Mouse (Mus musculus): ENCODE measurements around the gene Mvp. TPM values are rescaled to one million over a fixed set of nuclear protein-coding genes. Genes with fewer than 3 reads are reported as not detected.

Mvp gene
- polyA plus RNA-seq, 1 experiment: 0.87 TPM

- Histone ChIP-seq H3K4me3 (replicated peaks) (no peak overlapping the region), H3K9me3 (ENCODE audit: control insufficient read depth, low read length) (no peaks in the 10 kb centered on the region), H3K4me1 (ENCODE audit: control insufficient read depth) (peaks cover 40% of the 10 kb centered on the region), H3K36me3 (ENCODE audit: control insufficient read depth) (peaks cover 40% of the 10 kb centered on the region), H3K27me3 (ENCODE audit: control insufficient read depth) (no peaks in the 10 kb centered on the region)
- no peak for TF ChIP-seq GATA1 (IDR thresholded peaks at IDR 0.05; ENCODE audit: low read length)
- TF ChIP-seq TAL1 (IDR thresholded peaks at IDR 0.05; ENCODE audit: low read length): no peak
Observed at GRCm38 (mm10) chr7:126981601-126982000, 32.8 kb downstream of the Mvp start.

DNA sequence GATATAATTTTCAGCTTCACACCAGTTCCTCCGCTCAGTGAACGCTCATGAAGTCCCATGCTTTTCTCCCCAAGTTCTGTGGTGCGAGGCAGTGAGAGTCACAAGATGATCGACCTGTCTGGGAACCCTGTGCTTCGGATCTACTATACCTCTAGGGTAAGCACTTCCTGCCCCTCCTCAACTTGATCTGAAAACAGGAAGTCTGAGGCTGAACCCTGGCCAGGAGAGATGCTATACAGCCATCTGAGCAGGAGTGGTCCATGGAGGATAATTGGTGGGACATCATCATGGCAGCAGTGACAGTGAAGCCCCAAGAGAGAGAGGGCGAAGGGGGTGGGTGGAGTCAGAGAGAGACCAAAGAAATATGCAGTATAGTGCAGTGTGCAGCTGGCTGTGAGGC is 35.6 kb downstream of the Mvp start:
- no peak for TF ChIP-seq GATA1 (IDR thresholded peaks at IDR 0.05; ENCODE audit: low read length)
- no peak for TF ChIP-seq TAL1 (IDR thresholded peaks at IDR 0.05; ENCODE audit: low read length)
- Histone ChIP-seq H3K4me1 (ENCODE audit: control insufficient read depth) (peaks cover 53% of the 10 kb centered on the region), H3K27me3 (ENCODE audit: control insufficient read depth) (0 out of 2 replicates have a peak, but pooled peaks cover 2% of the 10 kb centered on the region), H3K4me3 (replicated peaks) (peak overlapping the region; percentile 15), H3K36me3 (ENCODE audit: control insufficient read depth) (peaks cover 40% of the 10 kb centered on the region), H3K9me3 (ENCODE audit: control insufficient read depth, low read length) (no peaks in the 10 kb centered on the region)

GRCm38 (mm10) chr7:126976878-126977459 is 37.5 kb downstream of the Mvp start:
- 0 out of 2 replicates have a peak, but pooled peaks cover 4% of the 10 kb centered on the region for H3K27me3 ChIP-seq (ENCODE audit: control insufficient read depth)
- H3K4me1 ChIP-seq (ENCODE audit: control insufficient read depth): peaks cover 53% of the 10 kb centered on the region
- H3K36me3 ChIP-seq (ENCODE audit: control insufficient read depth): peaks cover 40% of the 10 kb centered on the region
- TF ChIP-seq TAL1 (IDR thresholded peaks at IDR 0.05; ENCODE audit: low read length): no peak
- TF ChIP-seq GATA1 (IDR thresholded peaks at IDR 0.05; ENCODE audit: low read length): peak; percentile 70
- peak overlapping the region; percentile 79 for H3K4me3 ChIP-seq (replicated peaks)
- H3K9me3 ChIP-seq (ENCODE audit: control insufficient read depth, low read length): no peaks in the 10 kb centered on the region

- Histone ChIP-seq H3K4me3 (replicated peaks) (peak within 1 kb of the TSS; percentile 79), H3K36me3 (ENCODE audit: control insufficient read depth) (peaks cover 35% of the 10 kb centered on the region), H3K27me3 (ENCODE audit: control insufficient read depth) (0 out of 2 replicates have a peak, but pooled peaks cover 4% of the 10 kb centered on the region), H3K4me1 (ENCODE audit: control insufficient read depth) (peaks cover 47% of the 10 kb centered on the region), H3K9me3 (ENCODE audit: control insufficient read depth, low read length) (no peaks in the 10 kb centered on the region)
- TF ChIP-seq TAL1 (IDR thresholded peaks at IDR 0.05; ENCODE audit: low read length) (no peak), GATA1 (IDR thresholded peaks at IDR 0.05; ENCODE audit: low read length) (no peak)
Observed at GRCm38 (mm10) chr7:126975950-126976866, 38.2 kb downstream of the Mvp start, which contains the start of gene Cdiptos. Cdiptos (minus strand) TSS chr7:126976098.

DNA sequence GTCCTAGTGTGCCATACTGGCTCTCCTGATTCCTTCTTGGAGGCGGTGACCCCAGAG is 38.7 kb downstream of the Mvp start, which contains the start of gene Cdipt:
Cdipt (plus strand) TSS at position 22 of the 57 bp plus-strand sequence.
- peaks cover 47% of the 10 kb centered on the region for H3K4me1 ChIP-seq (ENCODE audit: control insufficient read depth)
- no peak for TF ChIP-seq TAL1 (IDR thresholded peaks at IDR 0.05; ENCODE audit: low read length)
- no peak for TF ChIP-seq GATA1 (IDR thresholded peaks at IDR 0.05; ENCODE audit: low read length)
- peaks cover 31% of the 10 kb centered on the region for H3K36me3 ChIP-seq (ENCODE audit: control insufficient read depth)
- H3K27me3 ChIP-seq (ENCODE audit: control insufficient read depth): 0 out of 2 replicates have a peak, but pooled peaks cover 4% of the 10 kb centered on the region
- H3K9me3 ChIP-seq (ENCODE audit: control insufficient read depth, low read length): no peaks in the 10 kb centered on the region
- peak within 1 kb of the TSS; percentile 79 for H3K4me3 ChIP-seq (replicated peaks)

- Histone ChIP-seq H3K4me3 (replicated peaks) (peak overlapping the region; percentile 79), H3K36me3 (ENCODE audit: control insufficient read depth) (peaks cover 29% of the 10 kb centered on the region), H3K9me3 (ENCODE audit: control insufficient read depth, low read length) (no peaks in the 10 kb centered on the region), H3K4me1 (ENCODE audit: control insufficient read depth) (peaks cover 47% of the 10 kb centered on the region), H3K27me3 (ENCODE audit: control insufficient read depth) (0 out of 2 replicates have a peak, but pooled peaks cover 4% of the 10 kb centered on the region)
- TF ChIP-seq TAL1 (IDR thresholded peaks at IDR 0.05; ENCODE audit: low read length) (no peak), GATA1 (IDR thresholded peaks at IDR 0.05; ENCODE audit: low read length) (no peak)
Observed at GRCm38 (mm10) chr7:126975493-126975892, 38.9 kb downstream of the Mvp start.

- Histone ChIP-seq H3K36me3 (ENCODE audit: control insufficient read depth) (no peaks in the 10 kb centered on the region), H3K4me3 (replicated peaks) (no peak overlapping the region), H3K4me1 (ENCODE audit: control insufficient read depth) (no peaks in the 10 kb centered on the region), H3K27me3 (ENCODE audit: control insufficient read depth) (peaks cover 17% of the 10 kb centered on the region), H3K9me3 (ENCODE audit: control insufficient read depth, low read length) (no peaks in the 10 kb centered on the region)
- TF ChIP-seq GATA1 (IDR thresholded peaks at IDR 0.05; ENCODE audit: low read length) (no peak), TAL1 (IDR thresholded peaks at IDR 0.05; ENCODE audit: low read length) (no peak)
Observed at GRCm38 (mm10) chr7:126967361-126967760, 47.1 kb downstream of the Mvp start.

GRCm38 (mm10) chr7:126965568-126965967 is 48.9 kb downstream of the Mvp start:
- H3K4me1 ChIP-seq (ENCODE audit: control insufficient read depth): no peaks in the 10 kb centered on the region

GRCm38 (mm10) chr7:126963548-126964286 is 50.7 kb downstream of the Mvp start:
- TF ChIP-seq GATA1 (IDR thresholded peaks at IDR 0.05; ENCODE audit: low read length) (no peak), TAL1 (IDR thresholded peaks at IDR 0.05; ENCODE audit: low read length) (no peak)
- Histone ChIP-seq H3K9me3 (ENCODE audit: control insufficient read depth, low read length) (no peaks in the 10 kb centered on the region), H3K36me3 (ENCODE audit: control insufficient read depth) (no peaks in the 10 kb centered on the region), H3K4me1 (ENCODE audit: control insufficient read depth) (no peaks in the 10 kb centered on the region), H3K27me3 (ENCODE audit: control insufficient read depth) (peaks cover 20% of the 10 kb centered on the region), H3K4me3 (replicated peaks) (no peak overlapping the region)

More at GRCm38 (mm10) chr7:126965568-126965967, 48.9 kb downstream of the Mvp start:
- no peak overlapping the region for H3K4me3 ChIP-seq (replicated peaks)
- TF ChIP-seq TAL1 (IDR thresholded peaks at IDR 0.05; ENCODE audit: low read length): no peak
- no peak for TF ChIP-seq GATA1 (IDR thresholded peaks at IDR 0.05; ENCODE audit: low read length)
- no peaks in the 10 kb centered on the region for H3K9me3 ChIP-seq (ENCODE audit: control insufficient read depth, low read length)
- peaks cover 20% of the 10 kb centered on the region for H3K27me3 ChIP-seq (ENCODE audit: control insufficient read depth)
- H3K36me3 ChIP-seq (ENCODE audit: control insufficient read depth): no peaks in the 10 kb centered on the region

Data from erythroblast, embryonic 14.5 days (primary cell).